Mouse (Mus musculus) spleen, postnatal 4 days (tissue): Measurements from ENCODE around the gene Iqschfp.

Source experiments
- DNase-seq, 2 experiments: peaks; one replicate each; pipeline ENCODE4 v3.0.0; 2022; ENCODE audit warnings: low spot score in 2 of 2

Gene Iqschfp

DNA sequence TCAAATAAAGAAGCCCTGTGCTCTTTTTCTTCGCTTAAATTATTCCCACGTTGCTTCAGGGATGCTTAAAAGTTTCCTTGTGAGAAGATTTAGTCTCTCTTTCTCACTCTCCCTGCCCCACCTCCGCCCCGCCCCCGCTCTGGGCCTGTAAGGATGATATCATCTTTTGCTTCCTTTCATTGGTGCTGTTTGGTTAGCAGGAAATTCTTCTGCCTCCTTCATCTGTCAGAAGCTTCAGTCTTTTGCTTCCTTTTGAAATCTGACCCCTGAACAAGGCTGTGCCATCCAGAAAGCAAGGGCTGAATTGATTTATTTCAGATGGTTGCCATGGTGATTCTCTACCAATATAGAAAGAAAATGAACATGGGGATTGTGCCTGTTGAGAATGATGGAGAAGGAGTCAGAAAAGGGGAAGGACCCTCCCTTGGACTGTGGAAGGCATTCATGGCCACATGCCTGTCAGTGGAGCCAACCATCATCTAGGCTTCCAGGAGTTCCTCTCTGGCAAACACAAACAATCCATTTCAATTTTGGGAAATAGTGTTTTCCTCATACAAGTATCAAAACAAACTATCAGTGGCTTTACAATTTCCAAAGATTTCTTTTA, 62.5 kb downstream of the Iqschfp start:
- no peak for DNase-seq

DNA sequence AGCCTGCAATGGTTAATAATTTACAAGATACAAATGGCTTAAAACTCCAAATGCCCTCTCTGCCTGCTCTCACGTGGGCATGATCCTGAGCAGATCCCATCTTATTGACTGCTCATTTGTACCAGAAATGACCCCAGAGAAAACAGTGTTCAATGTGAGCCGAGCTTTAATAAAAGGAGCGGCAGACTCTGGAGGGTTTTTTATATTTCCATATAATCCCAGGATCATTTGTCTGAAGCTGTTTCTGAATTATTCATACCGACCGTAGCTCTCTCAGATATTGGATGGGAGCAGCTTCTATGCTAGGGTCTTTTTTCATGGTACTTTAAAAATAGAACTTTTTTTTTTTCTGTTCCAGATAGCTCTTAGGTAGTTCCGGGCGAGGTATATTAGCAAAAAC, 67.6 kb downstream of the Iqschfp start:
- no peak for DNase-seq

DNA sequence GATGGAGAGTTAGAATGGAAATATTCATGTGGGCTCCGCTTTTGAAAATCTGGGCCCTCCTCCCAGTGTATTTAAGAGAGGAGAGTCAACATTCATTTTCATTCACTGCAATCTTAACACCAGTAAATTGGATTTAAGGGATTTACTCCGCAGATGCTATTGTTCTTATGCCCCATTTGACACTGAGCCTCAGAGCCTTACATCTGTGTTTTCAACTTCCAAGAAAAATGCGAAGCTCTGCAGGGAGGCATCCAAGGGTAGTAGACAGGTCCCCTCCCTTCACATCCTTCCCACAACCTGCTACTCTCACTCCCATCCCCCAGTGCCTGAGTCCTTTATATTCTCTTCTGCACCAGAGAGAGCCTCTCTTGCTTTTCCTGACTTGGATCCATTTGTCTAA, 68.1 kb downstream of the Iqschfp start:
- DNase-seq, result no peak

DNA sequence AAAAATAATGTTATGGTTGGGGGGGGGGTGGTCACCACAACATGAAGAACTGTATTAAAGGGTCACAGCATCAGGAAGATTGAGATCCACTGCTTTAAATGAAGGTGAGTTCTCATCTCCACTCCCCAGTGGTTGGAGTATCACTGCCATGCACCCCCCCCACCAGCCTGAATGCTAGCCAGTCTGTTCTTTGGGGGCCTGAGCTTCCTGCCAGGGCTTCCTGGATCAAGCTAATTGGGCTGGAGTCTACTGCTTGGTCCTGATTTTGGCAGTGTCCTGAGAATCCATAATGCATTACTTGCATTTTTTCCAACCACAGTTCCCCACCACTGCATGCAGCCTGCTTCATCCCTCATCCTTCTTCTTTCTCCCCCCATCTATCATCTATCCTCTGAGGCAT, 68.7 kb downstream of the Iqschfp start:
- no peak for DNase-seq

DNA sequence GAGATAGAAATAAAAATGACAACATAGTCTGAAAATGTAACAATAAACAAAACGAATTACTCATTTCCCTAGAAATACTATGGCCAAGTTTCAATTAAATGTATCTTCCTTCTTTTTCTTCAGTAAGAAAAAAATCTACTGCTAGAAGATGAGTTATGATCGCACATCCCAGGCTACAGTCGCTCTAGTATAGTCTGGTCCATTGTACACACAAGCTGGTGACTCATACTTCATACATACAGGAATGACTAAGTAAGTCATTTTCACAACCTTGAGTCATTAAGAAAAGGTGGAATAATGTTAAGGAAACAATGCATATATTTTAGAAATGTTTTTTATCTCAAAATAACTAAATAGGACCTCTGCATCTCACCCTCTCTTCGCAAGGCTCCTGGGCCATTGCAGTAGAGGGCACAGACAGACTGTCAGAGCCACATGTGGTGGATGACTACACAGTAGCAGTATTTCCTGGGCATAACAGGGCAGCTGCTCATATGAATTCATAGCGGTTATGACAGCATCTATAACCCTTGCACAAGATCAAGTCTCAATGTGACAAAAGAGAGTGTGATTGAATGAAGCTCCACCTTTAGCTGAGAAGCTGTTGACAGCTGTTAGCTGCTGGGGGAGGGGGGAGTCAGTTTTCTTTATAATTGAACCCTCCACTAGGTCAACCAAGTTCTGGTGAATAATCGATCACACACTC, 70.1 kb downstream of the Iqschfp start:
- DNase-seq, result no peak

DNA sequence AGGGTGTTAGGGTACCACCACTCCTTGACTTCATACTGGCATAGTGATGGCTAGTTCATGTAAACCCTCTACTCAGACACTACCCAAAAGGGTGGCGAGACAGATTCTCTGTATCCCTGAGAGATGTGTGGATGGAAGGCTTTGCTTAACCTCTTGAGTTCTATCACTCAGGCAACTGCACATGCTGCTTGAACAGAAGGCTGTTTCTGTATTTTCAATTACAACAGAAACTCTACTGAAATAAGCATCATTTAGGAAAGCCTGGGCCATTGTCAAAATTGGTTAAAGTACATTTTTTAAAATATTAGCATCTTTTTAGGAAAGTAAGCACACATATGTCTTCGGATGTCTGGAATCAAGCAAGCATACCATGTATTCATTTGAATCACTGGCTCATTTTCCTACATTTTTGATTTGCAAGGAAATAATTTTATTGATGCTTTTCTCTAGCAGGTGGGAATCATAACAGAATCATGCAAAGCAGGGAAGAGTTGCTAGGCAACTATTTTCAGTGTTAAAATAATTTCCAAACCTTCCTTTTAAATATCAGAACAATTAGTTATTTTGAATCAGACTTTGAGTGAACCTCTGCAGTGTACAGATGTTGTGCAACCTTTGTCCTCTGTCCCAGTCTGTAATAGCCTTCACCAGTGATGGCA, 82.4 kb downstream of the Iqschfp start:
- no peak for DNase-seq

DNA sequence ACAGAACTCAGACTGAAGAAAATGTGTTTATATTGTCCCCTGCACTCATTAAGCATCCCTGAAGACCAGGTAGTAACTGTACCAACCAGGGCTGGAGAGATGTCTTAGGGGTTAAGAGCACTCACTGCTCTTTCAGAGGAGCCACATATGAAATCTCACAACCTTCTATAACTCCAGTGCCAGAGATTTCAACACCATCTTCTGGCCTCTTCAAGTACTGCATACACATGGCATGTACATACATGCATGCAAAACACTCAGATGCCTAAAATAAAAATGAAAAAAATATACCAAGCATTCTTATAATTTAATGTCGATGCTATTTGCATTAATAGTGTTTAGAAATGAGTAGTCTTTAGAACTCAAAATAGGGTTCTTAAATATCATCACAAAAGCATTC, 88.0 kb downstream of the Iqschfp start:
- DNase-seq, result no peak

DNA sequence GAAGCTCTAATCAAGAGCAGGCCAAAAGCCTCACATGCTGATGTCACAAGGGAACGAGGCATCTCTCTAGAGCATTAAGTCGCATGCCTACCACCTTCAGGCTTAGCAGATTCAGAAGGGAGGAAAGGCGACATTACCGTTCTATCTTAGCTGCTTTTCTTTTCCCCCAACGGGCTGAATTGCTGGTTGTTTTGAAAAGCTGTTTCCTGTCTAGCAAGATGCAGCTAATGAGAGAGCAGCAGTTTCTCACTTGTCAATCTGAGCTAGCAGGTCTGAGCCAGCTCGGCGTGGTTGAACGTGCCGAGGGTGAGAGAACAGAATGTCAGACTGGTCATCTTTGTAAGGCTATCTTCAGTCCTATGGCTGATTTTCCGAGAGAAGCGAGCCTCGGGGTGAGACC, 91.3 kb downstream of the Iqschfp start:
- DNase-seq, result no peak

DNA sequence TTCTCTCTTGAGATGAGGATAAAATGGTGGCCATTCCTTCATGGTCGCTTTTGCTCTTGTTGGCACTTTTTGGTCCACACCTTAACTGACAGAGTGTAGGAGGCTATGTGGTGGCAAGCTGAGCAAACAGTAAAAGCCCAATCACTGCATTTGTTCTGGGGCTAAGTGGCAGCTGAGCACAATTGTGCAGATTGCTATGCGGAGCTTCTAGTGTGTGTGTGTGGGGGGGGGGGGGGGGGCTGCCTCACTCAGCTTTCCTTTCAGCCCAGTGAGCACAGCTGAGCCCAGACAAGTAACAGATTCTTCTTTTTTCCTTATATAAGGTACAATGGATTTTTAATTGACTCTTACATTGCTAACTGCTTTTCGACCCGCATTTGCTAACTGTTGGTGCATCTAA, 110.4 kb downstream of the Iqschfp start:
- no peak for DNase-seq

DNA sequence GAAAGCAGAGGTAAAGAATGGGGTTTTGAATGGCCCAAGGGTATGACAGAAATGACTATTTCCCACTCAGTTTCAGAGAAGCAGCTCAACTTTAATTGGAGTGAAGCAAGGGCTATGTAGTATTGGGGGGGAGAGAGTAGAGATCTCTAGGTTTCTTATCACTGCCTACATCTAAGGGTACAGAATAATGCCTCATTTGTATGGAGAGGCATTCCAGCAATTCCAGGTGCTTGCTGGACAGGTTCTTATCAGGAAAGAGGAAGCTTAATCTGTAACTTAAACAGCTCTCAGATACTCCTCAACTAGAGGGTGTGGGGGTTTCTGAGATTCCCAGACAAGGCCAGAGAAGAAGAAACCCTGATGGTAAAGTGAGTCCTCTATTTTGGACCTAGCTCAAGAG, 120.3 kb downstream of the Iqschfp start:
- DNase-seq, result no peak

DNA sequence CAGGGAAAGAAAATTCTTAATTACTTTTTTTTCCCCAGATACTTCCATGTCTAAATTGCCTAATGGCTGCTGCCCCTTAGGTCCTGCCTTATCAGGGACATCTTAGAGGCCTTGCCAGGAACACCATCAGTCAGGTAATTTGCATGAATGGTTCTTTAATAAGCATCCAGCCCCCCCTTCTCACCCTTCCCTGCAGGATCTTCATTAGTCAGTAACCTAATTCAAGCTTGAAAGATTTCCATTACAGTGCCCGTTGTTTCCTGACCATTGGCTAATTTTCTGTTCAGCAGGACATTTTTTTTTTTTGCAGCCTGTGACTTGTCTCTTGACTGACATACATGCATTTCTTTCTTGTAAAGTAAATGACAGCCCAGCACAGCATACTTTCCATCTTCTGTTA, 123.8 kb downstream of the Iqschfp start:
- no peak for DNase-seq

DNA sequence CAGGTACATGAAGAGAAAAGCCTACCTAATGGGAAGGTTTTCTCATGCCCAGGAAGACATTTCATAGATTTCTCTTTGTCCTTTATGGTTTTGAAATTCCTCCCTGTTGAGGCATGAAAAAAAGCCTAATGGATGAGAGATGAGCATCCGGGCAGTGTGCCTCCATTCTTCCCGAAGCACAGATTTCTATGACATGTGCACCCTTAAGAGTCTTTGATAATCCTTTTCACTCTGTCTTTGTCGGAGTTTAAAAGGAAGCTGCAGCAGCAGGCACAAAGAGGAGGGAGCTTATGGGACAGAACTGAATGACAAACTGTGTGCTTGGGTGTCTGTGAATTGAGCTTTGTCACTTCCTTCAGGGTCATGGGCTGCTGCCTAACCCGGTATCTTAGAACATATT, 127.4 kb downstream of the Iqschfp start:
- no peak for DNase-seq

DNA sequence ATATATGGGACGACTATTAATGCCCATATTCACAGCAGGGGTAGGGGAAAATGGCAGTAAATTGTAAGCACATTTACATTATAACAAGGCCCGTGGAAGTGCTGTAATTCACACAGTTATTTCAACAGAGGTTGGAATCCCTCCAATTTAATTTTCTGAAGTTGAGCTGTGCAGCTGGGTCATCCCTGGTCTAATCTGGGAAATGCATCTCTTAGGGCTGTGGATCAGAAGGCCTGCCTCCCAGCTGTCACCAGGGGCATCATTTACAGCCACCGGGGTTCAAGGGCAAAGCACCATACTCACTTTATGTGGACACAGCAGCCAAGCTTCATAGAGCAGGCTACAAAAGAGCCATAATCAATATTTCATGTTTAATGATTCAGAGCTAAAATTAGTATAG, 144.1 kb downstream of the Iqschfp start:
- DNase-seq, result no peak

DNA sequence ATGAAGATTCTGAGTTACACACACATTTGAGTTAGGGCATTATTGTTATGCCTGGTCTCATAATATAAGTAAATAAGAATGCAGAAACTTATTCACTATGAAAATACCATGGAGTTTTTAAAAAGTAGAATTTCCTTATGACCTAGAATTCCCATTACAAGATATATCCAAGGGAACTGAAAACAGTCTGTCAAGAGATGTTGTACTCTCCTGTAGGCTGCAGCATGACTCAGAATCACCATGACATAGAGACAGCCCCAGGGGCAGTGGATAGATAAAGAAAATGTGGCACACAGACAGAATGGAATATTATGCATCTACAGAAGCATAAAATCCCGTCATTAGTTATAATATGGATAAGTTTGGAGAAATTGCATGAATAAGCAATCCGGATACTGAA, 150.9 kb downstream of the Iqschfp start:
- no peak for DNase-seq

DNA sequence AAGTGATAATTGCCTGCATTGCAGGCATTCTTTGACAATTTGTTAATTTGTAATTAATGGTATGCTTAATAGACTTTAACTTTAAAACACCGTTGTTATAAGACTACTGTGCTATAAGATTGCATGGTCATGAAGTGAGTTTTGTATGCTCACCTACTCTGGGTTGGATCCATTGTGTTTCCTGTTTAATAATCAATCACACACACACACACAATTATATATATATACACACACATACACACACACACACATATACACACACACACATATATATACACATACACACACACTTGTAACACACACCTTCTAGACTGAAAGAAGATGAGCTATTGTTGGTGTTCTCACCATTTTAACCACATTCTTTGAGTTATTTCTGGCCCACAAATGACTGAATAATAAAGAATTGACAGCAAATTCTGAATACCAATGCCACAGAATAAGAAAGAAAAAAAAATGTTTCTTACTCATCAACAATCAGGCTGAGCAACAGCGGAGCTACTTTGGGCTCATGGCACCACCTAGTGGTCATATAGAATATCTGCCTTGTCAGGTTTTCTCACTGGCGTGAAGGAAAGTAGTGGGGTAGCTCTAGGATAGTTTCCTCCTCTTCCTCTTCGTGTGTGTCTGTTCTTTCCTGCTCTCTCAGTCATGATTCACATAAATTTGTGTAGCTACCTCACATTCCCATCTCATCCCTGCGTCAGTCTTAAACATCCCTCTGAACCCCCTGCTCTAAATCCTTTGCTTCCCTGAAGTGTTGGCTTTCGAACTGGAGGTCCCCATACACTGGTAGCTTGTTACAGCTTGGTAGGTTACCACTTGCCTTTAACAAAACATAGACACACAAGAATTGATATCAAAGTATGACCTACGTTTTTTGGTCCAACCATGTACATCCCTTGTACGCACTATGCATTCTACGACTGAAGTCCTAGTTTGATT, 153.7 kb downstream of the Iqschfp start:
- DNase-seq, result no peak

DNA sequence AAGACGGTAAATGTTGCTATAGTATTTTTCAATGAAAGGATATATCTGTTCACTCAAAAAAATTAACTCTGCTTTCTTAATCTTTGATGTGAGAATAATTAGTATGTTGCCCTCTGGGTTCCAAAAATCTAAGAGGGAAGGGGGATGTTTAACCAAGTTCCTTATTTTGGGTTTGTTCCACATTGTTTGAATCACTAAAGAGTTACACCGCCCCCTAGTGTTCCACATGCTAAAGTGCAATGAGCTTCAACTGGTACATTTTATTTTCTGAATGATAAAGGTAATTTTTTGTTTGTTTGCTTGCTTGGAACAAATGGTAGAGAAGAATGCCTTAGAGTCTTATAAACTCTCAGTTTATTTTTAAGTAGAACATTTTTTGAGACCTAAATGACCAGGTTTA, 161.5 kb downstream of the Iqschfp start:
- DNase-seq, result no peak

DNA sequence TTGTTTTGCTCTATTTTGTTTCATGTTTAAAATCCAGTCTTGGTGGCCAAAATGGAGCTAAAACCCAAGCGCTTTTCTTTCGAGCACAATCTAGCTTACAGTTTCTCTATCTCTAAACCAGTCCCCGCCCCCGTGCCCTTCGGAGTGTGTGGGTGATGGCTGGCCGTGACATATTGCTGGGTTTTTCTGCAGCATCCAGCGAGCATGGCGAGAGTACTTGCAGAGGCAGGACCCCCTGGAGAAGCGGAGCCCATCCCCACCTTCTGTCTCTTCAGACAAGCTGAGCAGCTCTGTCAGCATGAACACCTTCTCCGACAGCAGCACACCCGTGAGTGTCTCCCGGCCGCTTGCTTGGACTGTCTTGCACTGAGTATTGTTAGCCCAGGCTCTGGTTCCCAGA, 163.0 kb downstream of the Iqschfp start:
- no peak for DNase-seq

DNA sequence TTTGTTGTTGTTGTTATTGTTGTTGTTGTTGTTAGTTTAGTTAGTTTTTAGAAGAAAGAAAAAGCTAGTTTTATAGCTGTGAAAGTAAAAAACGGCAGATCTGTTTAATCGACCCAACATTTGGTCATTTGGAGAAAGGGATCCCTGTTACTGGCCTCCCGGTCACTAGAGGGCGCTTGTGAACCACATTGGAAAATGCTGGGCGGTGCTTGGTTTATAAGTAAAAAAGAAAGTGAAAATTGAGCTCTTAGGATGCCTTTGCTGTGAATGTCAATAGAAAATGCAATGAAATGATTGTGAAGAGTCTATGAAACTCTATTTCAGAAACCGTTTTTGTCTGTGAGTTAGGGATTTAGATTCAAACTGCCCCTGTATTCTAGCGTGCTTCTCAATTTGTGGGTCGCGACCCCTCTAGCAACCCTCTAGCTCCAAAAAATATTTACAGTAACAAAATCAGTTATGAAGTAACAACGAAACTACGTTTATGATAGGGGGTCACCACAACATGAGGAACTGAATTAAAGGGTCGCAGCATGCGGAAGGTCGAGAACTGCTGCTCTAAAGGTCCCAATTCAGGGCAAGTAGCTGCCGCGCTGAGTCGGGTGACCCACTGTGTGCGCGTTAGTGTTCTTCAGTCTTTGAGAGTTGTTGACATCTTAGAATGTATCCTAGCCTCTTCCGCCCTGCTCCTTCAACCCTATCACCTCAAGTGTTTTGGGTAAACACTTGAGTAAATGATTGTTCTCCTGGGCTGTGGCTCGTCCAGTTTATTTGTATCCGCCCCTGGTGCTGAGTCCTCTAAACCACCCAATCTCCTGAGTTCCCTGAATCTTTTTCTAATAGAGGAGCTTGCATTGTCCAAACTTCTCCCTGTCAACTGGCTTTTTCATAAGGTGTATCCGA, 164.6 kb downstream of the Iqschfp start:
- peak; percentile 42 to 80 for DNase-seq

DNA sequence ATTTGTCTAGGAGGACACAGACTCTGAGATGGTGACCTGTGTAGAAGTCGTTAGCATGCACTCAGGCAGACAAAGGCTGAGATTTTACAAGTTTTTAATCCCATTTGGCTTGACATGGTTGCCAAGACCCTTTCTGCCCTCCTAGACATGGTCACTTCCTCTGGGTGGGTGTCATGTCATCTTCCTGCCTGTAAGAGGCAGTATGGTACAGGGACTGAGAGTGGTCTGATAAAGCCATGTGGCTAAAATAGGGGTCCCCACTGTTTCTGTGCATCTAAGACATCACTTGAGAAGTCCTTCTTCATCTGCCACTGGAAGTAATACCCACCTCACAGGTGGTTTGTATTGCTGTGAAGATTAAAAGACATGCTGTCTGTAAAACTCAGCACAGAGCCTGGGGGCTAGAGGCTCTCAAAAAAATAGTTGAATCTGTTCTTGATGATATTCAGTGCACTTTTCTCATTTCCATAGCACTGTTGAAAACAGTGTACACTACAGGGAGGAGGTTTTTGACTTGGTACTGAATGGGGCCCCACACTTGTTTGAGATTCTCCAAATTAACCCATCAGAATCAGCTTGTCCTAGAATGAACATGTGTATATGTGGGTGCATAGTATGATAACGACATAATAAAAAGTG, 167.2 kb downstream of the Iqschfp start:
- DNase-seq, result no peak

DNA sequence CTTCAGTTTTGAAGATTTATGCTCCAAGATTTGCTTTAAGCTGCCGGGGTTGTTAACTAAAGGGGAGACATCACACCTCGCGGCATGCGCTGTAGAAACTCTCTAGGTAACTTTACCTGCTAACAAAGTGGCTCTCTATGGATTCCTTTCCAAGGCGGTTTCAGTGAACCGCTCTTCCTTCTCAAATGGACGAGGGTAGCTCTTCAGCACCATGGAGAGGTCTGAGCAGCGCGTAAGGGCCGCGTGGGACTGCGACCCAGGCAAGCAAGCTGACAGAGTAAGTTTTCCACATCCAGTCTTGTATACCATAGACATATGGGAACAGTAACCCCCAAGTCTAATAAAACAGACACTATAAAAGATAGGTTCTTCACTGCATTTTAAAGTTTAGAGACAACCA, 172.7 kb downstream of the Iqschfp start, which contains the start of gene Schip1:
Gene Schip1, plus strand, starts transcription at position 72 of the 400 bp plus-strand sequence.
- no peak for DNase-seq
